Mouse (Mus musculus): ENCODE measurements at regions not wholly inside any gene's neighbourhood (a gene's known extent, or its start where the extent isn't known, plus 50 kb on each side); places are given as distances from the start of the nearest gene placed in this dataset.

- H3K9ac ChIP-seq, result no peak overlapping the region
- H3K4me3 ChIP-seq, result no peak overlapping the region
- H3K27ac ChIP-seq, result no peak overlapping the region
- H3K9me3 ChIP-seq, result no peaks in the 10 kb centered on the region
- WGBS, result 55% methylated on average over 4 of the region's 4 CpGs
- H3K4me2 ChIP-seq, result no peak overlapping the region
- H3K36me3 ChIP-seq, result no peaks in the 10 kb centered on the region
- ATAC-seq (ENCODE audit: borderline replicate concordance, extremely low read depth, low FRiP score, low TSS enrichment), result no peak
- H3K27me3 ChIP-seq, result no peaks in the 10 kb centered on the region
- no peaks in the 10 kb centered on the region for H3K4me1 ChIP-seq
Observed at GRCm38 (mm10) chr10:14333344-14333743, 212.1 kb downstream of the Adgrg6 start.

DNA sequence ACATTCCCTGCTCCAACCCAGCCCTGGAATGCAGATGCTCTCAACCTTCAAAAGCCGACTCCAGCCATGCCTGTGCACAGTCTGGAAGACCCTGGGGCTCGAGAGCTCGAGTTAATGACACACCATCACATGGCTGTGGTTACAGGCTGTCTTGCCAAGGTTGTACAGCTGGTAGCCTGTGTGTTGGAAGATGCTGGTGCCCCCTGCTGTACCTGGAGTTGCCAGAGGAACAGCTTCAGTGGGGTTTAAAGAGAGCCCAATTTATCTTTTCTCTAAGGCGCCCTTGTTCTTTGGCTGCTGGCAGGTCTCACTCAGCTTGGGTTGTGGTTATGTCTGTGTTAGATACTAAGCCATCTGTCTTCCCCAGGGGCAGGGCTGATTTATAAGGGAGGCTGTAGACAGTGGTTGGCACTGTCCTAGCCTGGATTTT is 212.8 kb downstream of the Adgrg6 start:
- no peaks in the 10 kb centered on the region for H3K4me1 ChIP-seq
- WGBS, result 38% methylated on average over 4 of the region's 4 CpGs
- no peaks in the 10 kb centered on the region for H3K9me3 ChIP-seq
- no peak overlapping the region for H3K27ac ChIP-seq
- no peak overlapping the region for H3K9ac ChIP-seq
- no peaks in the 10 kb centered on the region for H3K36me3 ChIP-seq
- no peak overlapping the region for H3K4me3 ChIP-seq
- H3K27me3 ChIP-seq, result no peaks in the 10 kb centered on the region
- ATAC-seq (ENCODE audit: borderline replicate concordance, extremely low read depth, low FRiP score, low TSS enrichment), result no peak
- no peak overlapping the region for H3K4me2 ChIP-seq

- Histone ChIP-seq H3K9ac (no peak overlapping the region), H3K36me3 (no peaks in the 10 kb centered on the region), H3K9me3 (no peaks in the 10 kb centered on the region), H3K27ac (no peak overlapping the region), H3K4me1 (no peaks in the 10 kb centered on the region), H3K4me2 (no peak overlapping the region), H3K4me3 (no peak overlapping the region), H3K27me3 (no peaks in the 10 kb centered on the region)
- 53% methylated on average over 2 of the region's 2 CpGs for WGBS
- no peak for ATAC-seq (ENCODE audit: borderline replicate concordance, extremely low read depth, low FRiP score, low TSS enrichment)
Observed at GRCm38 (mm10) chr10:14328846-14329245, 216.6 kb downstream of the Adgrg6 start.

GRCm38 (mm10) chr10:14326229-14326628 is 219.2 kb downstream of the Adgrg6 start:
- Histone ChIP-seq H3K9me3 (no peaks in the 10 kb centered on the region), H3K27me3 (no peaks in the 10 kb centered on the region), H3K9ac (no peak overlapping the region), H3K4me3 (no peak overlapping the region), H3K27ac (no peak overlapping the region), H3K4me2 (no peak overlapping the region), H3K4me1 (no peaks in the 10 kb centered on the region), H3K36me3 (no peaks in the 10 kb centered on the region)
- ATAC-seq (ENCODE audit: borderline replicate concordance, extremely low read depth, low FRiP score, low TSS enrichment), result no peak
- 71% methylated on average over 6 of the region's 6 CpGs for WGBS

DNA sequence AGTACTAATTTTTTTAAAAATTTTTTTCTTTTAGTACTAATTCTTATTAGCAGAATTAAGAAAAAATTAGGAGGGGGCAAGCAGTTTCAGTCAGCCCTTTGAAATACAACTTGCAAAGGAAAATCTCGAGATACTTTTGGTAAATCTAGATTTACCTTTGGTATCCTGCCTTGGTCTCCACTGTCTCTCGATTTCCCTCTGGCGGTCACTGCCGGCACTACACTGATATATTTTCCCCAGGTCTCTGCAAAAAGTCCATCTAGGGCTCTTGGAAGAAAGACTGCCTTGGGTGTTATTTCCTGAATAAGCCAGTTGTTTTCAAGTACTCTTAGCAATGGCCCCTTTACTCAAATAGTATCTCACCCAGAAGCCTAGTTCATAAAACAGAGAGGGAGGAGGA is 224.0 kb downstream of the Adgrg6 start:
- Histone ChIP-seq H3K9ac (no peak overlapping the region), H3K27ac (no peak overlapping the region), H3K36me3 (no peaks in the 10 kb centered on the region), H3K9me3 (no peaks in the 10 kb centered on the region), H3K27me3 (no peaks in the 10 kb centered on the region), H3K4me2 (no peak overlapping the region), H3K4me1 (no peaks in the 10 kb centered on the region), H3K4me3 (no peak overlapping the region)
- no peak for ATAC-seq (ENCODE audit: borderline replicate concordance, extremely low read depth, low FRiP score, low TSS enrichment)
- WGBS, result under 1% methylated on average over 4 of the region's 4 CpGs

DNA sequence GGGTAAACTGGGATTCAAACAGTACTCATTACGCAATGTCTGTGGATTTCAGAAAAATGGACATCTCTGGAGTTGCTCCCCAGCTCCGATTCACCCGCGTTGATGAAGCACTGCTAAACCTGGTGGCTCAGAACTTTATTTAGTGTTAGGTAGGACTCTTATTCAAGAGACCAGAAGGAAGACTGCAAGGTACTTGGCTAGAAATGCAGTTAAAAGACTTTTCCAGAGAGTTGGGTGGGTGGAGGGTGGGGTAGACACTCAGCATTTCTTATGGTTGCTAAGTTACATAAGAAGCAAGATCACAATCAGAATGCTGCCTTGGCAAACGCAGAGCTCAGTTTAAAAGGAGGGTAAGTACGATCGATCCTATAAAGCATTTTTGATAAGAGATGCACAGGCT is 230.2 kb downstream of the Adgrg6 start:
- H3K4me2 ChIP-seq, result no peak overlapping the region
- H3K9ac ChIP-seq, result no peak overlapping the region
- no peak overlapping the region for H3K4me3 ChIP-seq
- WGBS, result 77% methylated on average over 7 of the region's 7 CpGs
- H3K27me3 ChIP-seq, result no peaks in the 10 kb centered on the region
- H3K36me3 ChIP-seq, result no peaks in the 10 kb centered on the region
- H3K9me3 ChIP-seq, result no peaks in the 10 kb centered on the region
- ATAC-seq (ENCODE audit: borderline replicate concordance, extremely low read depth, low FRiP score, low TSS enrichment), result no peak
- H3K4me1 ChIP-seq, result no peaks in the 10 kb centered on the region
- H3K27ac ChIP-seq, result no peak overlapping the region

DNA sequence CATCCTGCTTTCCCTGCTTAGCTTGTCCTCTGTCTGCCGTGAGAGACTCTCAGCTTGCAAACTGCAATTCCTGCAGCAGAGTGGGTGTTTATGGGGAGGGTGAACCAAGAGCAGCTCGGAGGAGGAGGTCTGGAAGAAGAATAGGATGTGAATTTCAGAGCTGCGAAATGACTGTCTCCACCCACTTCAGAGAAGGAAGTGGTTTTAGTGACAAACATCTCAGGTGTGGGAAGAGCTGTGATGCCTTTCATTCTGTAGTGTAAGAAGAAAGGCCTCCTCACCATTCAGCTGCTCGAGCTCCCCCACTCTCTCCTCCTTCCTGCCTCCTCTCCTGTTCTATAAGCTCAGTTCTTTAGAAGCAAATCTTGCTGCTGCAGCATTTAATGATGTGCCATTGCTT is 230.9 kb downstream of the Adgrg6 start:
- WGBS, result 30% methylated on average over 4 of the region's 4 CpGs
- H3K4me1 ChIP-seq, result no peaks in the 10 kb centered on the region
- no peaks in the 10 kb centered on the region for H3K36me3 ChIP-seq
- H3K9me3 ChIP-seq, result no peaks in the 10 kb centered on the region
- no peak overlapping the region for H3K27ac ChIP-seq
- H3K27me3 ChIP-seq, result no peaks in the 10 kb centered on the region
- no peak overlapping the region for H3K4me3 ChIP-seq
- H3K4me2 ChIP-seq, result no peak overlapping the region
- H3K9ac ChIP-seq, result no peak overlapping the region
- ATAC-seq (ENCODE audit: borderline replicate concordance, extremely low read depth, low FRiP score, low TSS enrichment), result no peak

GRCm38 (mm10) chr10:14314004-14314581 is 231.4 kb downstream of the Adgrg6 start:
- Histone ChIP-seq H3K4me1 (no peaks in the 10 kb centered on the region), H3K27me3 (no peaks in the 10 kb centered on the region), H3K4me3 (no peak overlapping the region), H3K9me3 (no peaks in the 10 kb centered on the region), H3K4me2 (no peak overlapping the region), H3K9ac (no peak overlapping the region), H3K36me3 (no peaks in the 10 kb centered on the region), H3K27ac (no peak overlapping the region)
- 60% methylated on average over 10 of the region's 10 CpGs for WGBS
- no peak for ATAC-seq (ENCODE audit: borderline replicate concordance, extremely low read depth, low FRiP score, low TSS enrichment)

DNA sequence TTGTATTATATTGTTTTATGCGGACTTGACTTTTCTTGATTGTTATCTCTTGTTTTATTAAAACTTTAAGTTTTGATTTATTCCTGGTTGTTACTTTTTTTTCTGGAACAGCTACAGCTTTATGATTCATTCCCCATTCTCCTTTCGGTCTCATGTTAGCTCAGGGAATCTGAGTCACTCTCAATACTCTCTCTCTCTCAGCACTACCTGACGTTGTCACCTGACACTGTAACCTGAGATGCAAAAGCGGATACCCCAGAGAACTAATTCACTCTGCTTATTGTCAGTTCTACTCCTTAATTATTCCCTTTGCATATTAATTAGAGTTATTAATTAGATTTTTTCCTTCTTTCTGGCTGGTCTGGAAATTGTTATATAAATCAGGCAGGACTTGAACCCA is 232.5 kb downstream of the Adgrg6 start:
- H3K36me3 ChIP-seq, result no peaks in the 10 kb centered on the region
- ATAC-seq (ENCODE audit: borderline replicate concordance, extremely low read depth, low FRiP score, low TSS enrichment), result no peak
- H3K27me3 ChIP-seq, result no peaks in the 10 kb centered on the region
- H3K4me3 ChIP-seq, result no peak overlapping the region
- H3K4me2 ChIP-seq, result no peak overlapping the region
- H3K27ac ChIP-seq, result no peak overlapping the region
- H3K9ac ChIP-seq, result no peak overlapping the region
- no peaks in the 10 kb centered on the region for H3K9me3 ChIP-seq
- WGBS, result 70% methylated on average over 4 of the region's 4 CpGs
- H3K4me1 ChIP-seq, result no peaks in the 10 kb centered on the region

DNA sequence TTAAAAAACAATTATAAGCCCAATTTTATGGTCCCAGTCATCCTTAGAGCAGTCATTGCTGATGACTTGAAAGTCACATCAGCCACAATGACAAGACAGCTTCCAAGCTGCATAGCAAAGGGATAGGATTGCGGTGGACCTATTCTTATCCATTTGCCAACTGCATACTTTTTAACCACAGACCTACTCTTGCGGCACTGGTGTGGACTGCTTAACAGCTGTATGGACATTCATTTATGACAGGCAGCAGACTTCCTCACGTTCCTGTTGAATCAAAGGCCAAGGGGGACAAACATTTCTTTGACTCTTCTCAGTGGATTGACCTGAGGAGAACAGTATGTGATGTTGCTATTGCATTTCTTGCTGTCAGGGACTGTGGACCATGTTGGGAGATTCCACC is 233.5 kb downstream of the Adgrg6 start:
- Histone ChIP-seq H3K9ac (no peak overlapping the region), H3K4me2 (no peak overlapping the region), H3K9me3 (no peaks in the 10 kb centered on the region), H3K4me1 (no peaks in the 10 kb centered on the region), H3K36me3 (no peaks in the 10 kb centered on the region), H3K27ac (no peak overlapping the region), H3K27me3 (no peaks in the 10 kb centered on the region), H3K4me3 (no peak overlapping the region)
- no peak for ATAC-seq (ENCODE audit: borderline replicate concordance, extremely low read depth, low FRiP score, low TSS enrichment)
- WGBS, result 59% methylated on average over 3 of the region's 3 CpGs

DNA sequence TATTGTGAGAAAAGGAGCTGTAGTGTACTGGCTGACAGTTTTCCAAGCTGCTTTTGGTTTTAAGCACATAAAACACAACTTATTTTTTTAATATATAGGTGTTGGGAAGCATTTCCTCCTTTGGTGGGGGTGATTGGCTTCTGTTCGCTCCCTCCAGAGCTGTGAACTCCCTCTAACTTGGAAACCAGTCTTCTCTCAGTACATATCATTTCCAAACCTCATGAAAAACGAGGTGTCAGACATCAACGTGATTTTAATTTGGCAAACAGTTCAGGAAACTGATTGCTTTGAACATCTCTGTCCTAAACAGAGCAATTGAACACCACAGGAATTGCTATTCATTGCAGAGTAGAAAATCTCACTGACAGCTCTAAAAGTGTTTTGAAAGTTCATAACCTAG is 238.6 kb downstream of the Adgrg6 start:
- no peaks in the 10 kb centered on the region for H3K36me3 ChIP-seq
- ATAC-seq (ENCODE audit: borderline replicate concordance, extremely low read depth, low FRiP score, low TSS enrichment), result no peak
- 26% methylated on average over 3 of the region's 3 CpGs for WGBS

DNA sequence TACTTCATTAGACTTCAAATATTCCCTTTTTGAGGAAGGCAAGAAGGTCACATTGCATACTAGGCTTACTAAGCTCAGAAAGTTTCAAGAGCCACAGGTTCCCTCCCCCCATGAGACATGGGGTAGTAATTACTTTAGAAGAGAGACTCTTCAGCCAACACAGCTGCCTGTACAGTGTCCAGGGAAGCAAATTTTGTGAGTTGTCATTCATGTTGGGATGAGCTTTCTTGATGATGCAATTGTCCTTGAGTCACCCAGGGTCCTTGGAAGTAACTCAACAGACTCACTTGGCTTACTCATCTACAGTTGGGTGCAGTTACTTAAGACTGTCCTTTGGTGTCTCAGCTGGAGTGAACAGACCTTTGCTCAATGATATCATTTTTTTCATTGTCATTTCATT is 242.0 kb downstream of the Adgrg6 start:
- no peak overlapping the region for H3K4me2 ChIP-seq
- H3K27me3 ChIP-seq, result no peaks in the 10 kb centered on the region
- no peak overlapping the region for H3K9ac ChIP-seq
- no peaks in the 10 kb centered on the region for H3K36me3 ChIP-seq
- H3K27ac ChIP-seq, result no peak overlapping the region
- H3K9me3 ChIP-seq, result no peaks in the 10 kb centered on the region
- H3K4me1 ChIP-seq, result no peaks in the 10 kb centered on the region
- no peak for ATAC-seq (ENCODE audit: borderline replicate concordance, extremely low read depth, low FRiP score, low TSS enrichment)
- no peak overlapping the region for H3K4me3 ChIP-seq

More for the DNA sequence above, 238.6 kb downstream of the Adgrg6 start:
- Histone ChIP-seq H3K9ac (no peak overlapping the region), H3K9me3 (no peaks in the 10 kb centered on the region), H3K4me1 (no peaks in the 10 kb centered on the region), H3K4me3 (no peak overlapping the region), H3K27ac (no peak overlapping the region), H3K27me3 (no peaks in the 10 kb centered on the region), H3K4me2 (no peak overlapping the region)

DNA sequence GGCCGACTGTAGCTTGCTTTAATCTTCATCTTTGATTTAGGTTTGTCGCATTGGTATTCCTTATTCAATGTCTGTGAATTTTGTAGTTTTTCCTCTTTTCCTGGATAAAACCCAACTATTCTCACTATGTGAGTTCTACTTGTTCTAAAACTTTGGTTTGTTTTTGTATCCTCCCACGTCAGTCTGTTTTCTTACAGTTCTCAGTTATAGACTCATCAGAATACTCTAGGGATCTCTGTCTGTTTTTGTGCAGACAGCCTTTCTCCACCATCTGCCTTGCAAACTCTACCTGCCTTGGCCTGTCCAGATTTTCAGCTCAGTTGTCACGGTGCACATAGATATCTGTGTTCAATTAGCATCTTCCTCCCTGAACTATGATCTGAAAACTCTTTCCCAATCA is 249.3 kb downstream of the Adgrg6 start:
- Histone ChIP-seq H3K4me1 (no peaks in the 10 kb centered on the region), H3K27ac (no peak overlapping the region), H3K36me3 (no peaks in the 10 kb centered on the region), H3K27me3 (no peaks in the 10 kb centered on the region), H3K4me2 (no peak overlapping the region), H3K9me3 (no peaks in the 10 kb centered on the region), H3K9ac (no peak overlapping the region), H3K4me3 (no peak overlapping the region)
- WGBS, result 78% methylated on average over 4 of the region's 4 CpGs
- no peak for ATAC-seq (ENCODE audit: borderline replicate concordance, extremely low read depth, low FRiP score, low TSS enrichment)
